Mouse (Mus musculus): ENCODE measurements at regions not wholly inside any gene's neighbourhood (a gene's known extent, or its start where the extent isn't known, plus 50 kb on each side); places are given as distances from the start of the nearest gene placed in this dataset.

DNA sequence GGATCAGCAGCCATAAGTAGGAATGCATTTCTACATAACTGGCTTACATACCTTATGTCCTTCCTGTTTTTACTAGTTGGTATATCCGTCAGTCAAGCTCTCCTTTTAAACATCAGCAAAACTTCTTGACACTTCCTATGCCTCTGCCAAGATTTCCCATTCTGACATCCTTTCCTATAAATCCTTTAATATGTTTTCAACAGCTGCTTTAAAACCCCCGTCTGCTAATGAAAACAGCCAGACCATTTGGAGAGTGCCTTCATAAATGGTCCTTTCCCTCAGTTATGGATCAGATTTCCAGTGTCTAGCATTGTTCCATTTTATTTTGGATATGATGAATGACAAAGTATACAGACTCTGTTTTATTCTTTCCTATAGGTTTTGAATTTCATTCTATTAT, 270.7 kb upstream of the Rgmb start:
- no peak overlapping the region for H3K4me3 ChIP-seq (ENCODE audit: low read depth, low read length)
- H3K27ac ChIP-seq (ENCODE audit: low read length): no peak overlapping the region
- no peaks in the 10 kb centered on the region for H3K27me3 ChIP-seq (ENCODE audit: control insufficient read depth, insufficient read depth, low read depth, low read length)
- no peak overlapping the region for H3K9ac ChIP-seq (ENCODE audit: low read depth, low read length)
- ATAC-seq: no peak
- WGBS: 82% methylated on average over 2 of the region's 2 CpGs
- no peaks in the 10 kb centered on the region for H3K4me1 ChIP-seq (ENCODE audit: control insufficient read depth, insufficient read depth, low read length)
- no peaks in the 10 kb centered on the region for H3K9me3 ChIP-seq (replicated peaks; ENCODE audit: control insufficient read depth, low read length, poor library complexity, severe bottlenecking)
- no peak overlapping the region for H3K4me2 ChIP-seq (ENCODE audit: low read length)
- no peaks in the 10 kb centered on the region for H3K36me3 ChIP-seq (ENCODE audit: control insufficient read depth, insufficient read depth, low read length)

GRCm38 (mm10) chr17:16092952-16093351, 262.1 kb upstream of the Rgmb start:
- Histone ChIP-seq H3K27ac (ENCODE audit: low read length) (no peak overlapping the region), H3K9ac (ENCODE audit: low read depth, low read length) (no peak overlapping the region), H3K4me1 (ENCODE audit: control insufficient read depth, insufficient read depth, low read length) (peaks cover 3% of the 10 kb centered on the region; the same call in 1 of the 2 replicates), H3K4me2 (ENCODE audit: low read length) (no peak overlapping the region), H3K9me3 (replicated peaks; ENCODE audit: control insufficient read depth, low read length, poor library complexity, severe bottlenecking) (no peaks in the 10 kb centered on the region), H3K36me3 (ENCODE audit: control insufficient read depth, insufficient read depth, low read length) (no peaks in the 10 kb centered on the region), H3K27me3 (ENCODE audit: control insufficient read depth, insufficient read depth, low read depth, low read length) (no peaks in the 10 kb centered on the region), H3K4me3 (ENCODE audit: low read depth, low read length) (no peak overlapping the region)
- no peak for ATAC-seq
- 90% methylated on average over 4 of the region's 4 CpGs for WGBS

GRCm38 (mm10) chr17:16089619-16090280, 258.9 kb upstream of the Rgmb start:
- Histone ChIP-seq H3K27ac (ENCODE audit: low read length) (0 out of 2 replicates have a peak overlapping the region, but pooled peaks have one; percentile 6), H3K4me1 (ENCODE audit: control insufficient read depth, insufficient read depth, low read length) (peaks cover 3% of the 10 kb centered on the region; the same call in 1 of the 2 replicates), H3K4me3 (ENCODE audit: low read depth, low read length) (no peak overlapping the region), H3K4me2 (ENCODE audit: low read length) (no peak overlapping the region), H3K9me3 (replicated peaks; ENCODE audit: control insufficient read depth, low read length, poor library complexity, severe bottlenecking) (no peaks in the 10 kb centered on the region), H3K27me3 (ENCODE audit: control insufficient read depth, insufficient read depth, low read depth, low read length) (no peaks in the 10 kb centered on the region), H3K9ac (ENCODE audit: low read depth, low read length) (no peak overlapping the region), H3K36me3 (ENCODE audit: control insufficient read depth, insufficient read depth, low read length) (no peaks in the 10 kb centered on the region)
- 48% methylated on average over 8 of the region's 8 CpGs for WGBS
- ATAC-seq: peak; percentile 57; the same call in 1 of the 2 replicates

GRCm38 (mm10) chr17:16088879-16089618, 258.2 kb upstream of the Rgmb start:
- 14% methylated on average over 5 of the region's 5 CpGs for WGBS
- Histone ChIP-seq H3K27me3 (ENCODE audit: control insufficient read depth, insufficient read depth, low read depth, low read length) (no peaks in the 10 kb centered on the region), H3K36me3 (ENCODE audit: control insufficient read depth, insufficient read depth, low read length) (no peaks in the 10 kb centered on the region), H3K4me3 (ENCODE audit: low read depth, low read length) (no peak overlapping the region), H3K4me1 (ENCODE audit: control insufficient read depth, insufficient read depth, low read length) (peaks cover 3% of the 10 kb centered on the region; the same call in 1 of the 2 replicates), H3K4me2 (ENCODE audit: low read length) (peak overlapping the region; percentile 5), H3K27ac (ENCODE audit: low read length) (peak overlapping the region; percentile 6; the same call in 1 of the 2 replicates), H3K9me3 (replicated peaks; ENCODE audit: control insufficient read depth, low read length, poor library complexity, severe bottlenecking) (no peaks in the 10 kb centered on the region), H3K9ac (ENCODE audit: low read depth, low read length) (no peak overlapping the region)
- ATAC-seq: peak; percentile 94

DNA sequence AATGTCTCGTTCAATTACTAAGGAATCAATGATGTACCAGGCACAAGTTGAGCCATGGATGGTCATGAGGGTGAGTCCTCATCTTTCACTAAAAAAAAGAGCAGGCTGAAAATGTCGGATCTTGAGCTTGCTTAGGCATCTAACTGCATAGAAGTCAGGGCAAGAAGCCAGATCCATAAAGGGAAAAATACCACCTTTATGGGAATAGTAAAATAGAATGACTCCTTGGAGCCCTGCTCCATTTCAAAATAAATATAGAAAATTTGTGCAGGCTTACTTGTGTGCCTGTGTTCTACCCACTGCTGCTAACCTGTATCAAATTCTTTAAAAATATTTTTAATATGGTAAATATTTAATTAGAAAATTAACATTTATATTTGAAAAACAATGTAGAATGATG, 256.2 kb upstream of the Rgmb start:
- 82% methylated on average over 2 of the region's 2 CpGs for WGBS
- H3K36me3 ChIP-seq (ENCODE audit: control insufficient read depth, insufficient read depth, low read length): no peaks in the 10 kb centered on the region

DNA sequence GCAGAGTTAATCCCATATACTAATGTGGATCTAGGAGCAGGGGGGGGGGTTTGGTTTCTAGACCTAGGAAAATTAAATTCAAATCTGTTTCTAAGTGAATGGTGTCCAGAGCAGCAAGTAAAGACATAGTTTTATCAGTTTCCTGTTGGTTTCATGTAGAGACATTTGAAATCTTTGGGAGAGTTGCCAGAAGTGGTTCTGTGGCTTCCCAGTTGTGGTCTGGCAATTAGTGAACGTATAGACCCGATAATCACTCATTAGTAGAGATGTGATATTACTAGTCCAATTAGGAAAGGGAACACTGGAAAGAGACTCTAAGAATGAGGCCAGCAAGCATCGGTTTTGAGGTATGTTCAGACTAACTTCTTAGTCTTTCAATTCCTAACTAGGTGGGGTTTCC, 252.0 kb upstream of the Rgmb start:
- H3K9ac ChIP-seq (ENCODE audit: low read depth, low read length): no peak overlapping the region
- H3K27me3 ChIP-seq (ENCODE audit: control insufficient read depth, insufficient read depth, low read depth, low read length): no peaks in the 10 kb centered on the region
- no peak overlapping the region for H3K27ac ChIP-seq (ENCODE audit: low read length)
- ATAC-seq: no peak
- H3K4me2 ChIP-seq (ENCODE audit: low read length): no peak overlapping the region
- H3K9me3 ChIP-seq (replicated peaks; ENCODE audit: control insufficient read depth, low read length, poor library complexity, severe bottlenecking): no peaks in the 10 kb centered on the region
- H3K36me3 ChIP-seq (ENCODE audit: control insufficient read depth, insufficient read depth, low read length): no peaks in the 10 kb centered on the region
- 89% methylated on average over 3 of the region's 3 CpGs for WGBS
- no peaks in the 10 kb centered on the region for H3K4me1 ChIP-seq (ENCODE audit: control insufficient read depth, insufficient read depth, low read length)
- H3K4me3 ChIP-seq (ENCODE audit: low read depth, low read length): no peak overlapping the region

More for the DNA sequence above, 256.2 kb upstream of the Rgmb start:
- H3K9me3 ChIP-seq (replicated peaks; ENCODE audit: control insufficient read depth, low read length, poor library complexity, severe bottlenecking): no peaks in the 10 kb centered on the region
- H3K9ac ChIP-seq (ENCODE audit: low read depth, low read length): no peak overlapping the region
- no peak for ATAC-seq
- H3K4me3 ChIP-seq (ENCODE audit: low read depth, low read length): no peak overlapping the region
- no peaks in the 10 kb centered on the region for H3K27me3 ChIP-seq (ENCODE audit: control insufficient read depth, insufficient read depth, low read depth, low read length)
- H3K4me1 ChIP-seq (ENCODE audit: control insufficient read depth, insufficient read depth, low read length): peaks cover 3% of the 10 kb centered on the region; the same call in 1 of the 2 replicates
- H3K4me2 ChIP-seq (ENCODE audit: low read length): no peak overlapping the region
- no peak overlapping the region for H3K27ac ChIP-seq (ENCODE audit: low read length)

DNA sequence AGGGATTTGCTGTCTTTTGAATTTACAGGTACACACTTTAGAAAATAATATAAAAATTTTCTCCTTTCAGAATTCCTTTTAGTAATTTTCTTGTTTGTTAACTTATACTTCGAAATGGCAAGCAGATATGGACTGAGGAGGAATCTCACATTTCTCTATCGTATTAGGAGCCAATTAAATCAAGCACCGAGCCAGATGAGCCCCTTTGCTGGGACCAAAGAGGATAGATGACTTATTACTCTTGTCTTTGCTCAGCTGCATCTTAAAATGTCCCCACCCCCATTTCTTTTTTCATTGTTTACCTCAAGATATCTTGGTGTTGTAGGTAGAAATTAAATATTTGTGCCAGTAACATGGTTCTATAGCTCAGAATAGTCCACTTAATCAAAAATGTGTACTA, 247.7 kb upstream of the Rgmb start:
- Histone ChIP-seq H3K36me3 (ENCODE audit: control insufficient read depth, insufficient read depth, low read length) (no peaks in the 10 kb centered on the region), H3K9ac (ENCODE audit: low read depth, low read length) (no peak overlapping the region), H3K4me3 (ENCODE audit: low read depth, low read length) (no peak overlapping the region), H3K27me3 (ENCODE audit: control insufficient read depth, insufficient read depth, low read depth, low read length) (no peaks in the 10 kb centered on the region), H3K9me3 (replicated peaks; ENCODE audit: control insufficient read depth, low read length, poor library complexity, severe bottlenecking) (no peaks in the 10 kb centered on the region), H3K4me2 (ENCODE audit: low read length) (no peak overlapping the region), H3K4me1 (ENCODE audit: control insufficient read depth, insufficient read depth, low read length) (no peaks in the 10 kb centered on the region), H3K27ac (ENCODE audit: low read length) (no peak overlapping the region)
- WGBS: 56% methylated on average over 3 of the region's 3 CpGs
- ATAC-seq: no peak

DNA sequence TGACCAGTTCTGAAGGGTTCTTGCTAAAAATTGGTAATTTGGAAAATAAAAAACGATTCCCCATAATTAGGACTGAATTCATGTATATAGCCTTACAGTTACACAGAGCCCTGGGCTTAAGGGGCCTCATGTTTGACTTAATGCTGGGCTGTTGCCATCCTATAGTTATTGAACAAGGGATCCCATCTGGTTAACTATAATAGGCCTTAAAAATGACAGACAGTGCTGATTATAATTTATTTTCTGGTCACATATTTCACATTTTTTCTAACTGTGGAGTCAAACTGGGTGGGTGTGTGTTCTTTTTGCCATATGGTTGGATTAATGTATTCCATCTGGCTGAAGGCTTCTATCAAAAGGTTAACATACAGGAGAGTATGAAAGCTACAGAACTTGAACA, 238.5 kb upstream of the Rgmb start:
- no peaks in the 10 kb centered on the region for H3K27me3 ChIP-seq (ENCODE audit: control insufficient read depth, insufficient read depth, low read depth, low read length)
- H3K9me3 ChIP-seq (replicated peaks; ENCODE audit: control insufficient read depth, low read length, poor library complexity, severe bottlenecking): no peaks in the 10 kb centered on the region
- no peak for ATAC-seq
- H3K4me3 ChIP-seq (ENCODE audit: low read depth, low read length): no peak overlapping the region
- H3K27ac ChIP-seq (ENCODE audit: low read length): no peak overlapping the region
- H3K4me1 ChIP-seq (ENCODE audit: control insufficient read depth, insufficient read depth, low read length): no peaks in the 10 kb centered on the region
- no peak overlapping the region for H3K4me2 ChIP-seq (ENCODE audit: low read length)
- H3K36me3 ChIP-seq (ENCODE audit: control insufficient read depth, insufficient read depth, low read length): no peaks in the 10 kb centered on the region
- no peak overlapping the region for H3K9ac ChIP-seq (ENCODE audit: low read depth, low read length)
- WGBS: 52% methylated on average over 1 of the region's 1 CpGs

GRCm38 (mm10) chr17:16067858-16068257, 237.0 kb upstream of the Rgmb start:
- H3K4me1 ChIP-seq (ENCODE audit: control insufficient read depth, insufficient read depth, low read length): no peaks in the 10 kb centered on the region
- no peaks in the 10 kb centered on the region for H3K36me3 ChIP-seq (ENCODE audit: control insufficient read depth, insufficient read depth, low read length)
- no peak for ATAC-seq
- WGBS: 93% methylated on average over 2 of the region's 2 CpGs
- no peaks in the 10 kb centered on the region for H3K9me3 ChIP-seq (replicated peaks; ENCODE audit: control insufficient read depth, low read length, poor library complexity, severe bottlenecking)
- H3K4me2 ChIP-seq (ENCODE audit: low read length): no peak overlapping the region
- H3K27ac ChIP-seq (ENCODE audit: low read length): no peak overlapping the region
- no peak overlapping the region for H3K9ac ChIP-seq (ENCODE audit: low read depth, low read length)
- no peak overlapping the region for H3K4me3 ChIP-seq (ENCODE audit: low read depth, low read length)
- no peaks in the 10 kb centered on the region for H3K27me3 ChIP-seq (ENCODE audit: control insufficient read depth, insufficient read depth, low read depth, low read length)
